Comparison of ENCODE assay signal across 22 mouse cellular contexts in genomic region chr10:31436047-31436446, GRCm38 (mm10).
"Had no signal": no experiment of that assay in that cellular context is flagged by ENCODE, and none has a peak within 500 bp of the region (broad histone marks: within the 10 kb centered on the region; RNA-seq: fewer than 3 reads in every experiment).

No protein-coding gene starts in this region.

- ATAC-seq: hindbrain, embryonic 16.5 days; hindbrain, postnatal 0 days; inflammation-experienced regulatory T-cells, adult 6 months; intestine, embryonic 15.5 days; intestine, embryonic 16.5 days; intestine, postnatal 0 days had no signal

- DNase-seq: heart, postnatal 10 days; heart, postnatal 14 days; heart, postnatal 36 days; heart, postnatal 4 days; kidney, adult 11 months; kidney, adult 18-20 months; kidney, adult 2 months; kidney, adult 8-10 months; kidney, adult 9 months; kidney, postnatal 10 days; kidney, postnatal 14 days; kidney, postnatal 25 days; kidney, postnatal 36 days; kidney, postnatal 4 days; layer of hippocampus, adult 9-11 months; layer of hippocampus, postnatal 36 days had no signal
